Mouse (Mus musculus) gonadal fat pad, adult 2 months (tissue): ENCODE measurements around the gene Hao1. TPM values are rescaled to one million over a fixed set of nuclear protein-coding genes. Genes with fewer than 3 reads are reported as not detected.

ENCODE experiments used
- DNase-seq: peaks from one replicate; pipeline ENCODE4 v3.0.0-alpha.2; 2012; ENCODE audit warnings: low read depth
- polyA plus RNA-seq: library from polyadenylated mRNA; depleted of rRNA; stranded (reverse); fragments of >200 nt; gene quantifications from 2 replicates; pipeline ENCODE4 v1.2.3, GENCODE M21; 2012; rRNA removed

Hao1 gene
- polyA plus RNA-seq, 1 experiment: not detected

DNA sequence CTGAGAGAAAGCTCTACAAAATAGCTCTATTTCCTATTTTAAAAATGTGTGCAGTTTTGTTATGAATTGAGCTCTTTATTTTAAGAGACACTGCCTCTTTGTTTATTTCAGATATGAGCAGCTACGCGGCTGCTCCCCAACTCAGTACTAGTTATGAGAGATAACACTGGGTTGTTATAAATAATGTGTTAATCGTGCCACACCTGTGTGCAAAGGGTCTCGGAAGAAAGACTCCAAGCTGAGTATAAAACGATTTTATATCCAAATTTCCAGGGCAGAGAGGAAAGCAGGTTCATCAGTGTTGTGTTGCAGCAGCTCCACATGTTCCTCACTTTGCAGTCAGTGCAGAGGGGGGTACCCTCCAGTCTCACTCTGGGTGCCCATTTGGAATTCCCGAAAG lies 91.8 kb downstream of the Hao1 start:
- no peak for DNase-seq

DNA sequence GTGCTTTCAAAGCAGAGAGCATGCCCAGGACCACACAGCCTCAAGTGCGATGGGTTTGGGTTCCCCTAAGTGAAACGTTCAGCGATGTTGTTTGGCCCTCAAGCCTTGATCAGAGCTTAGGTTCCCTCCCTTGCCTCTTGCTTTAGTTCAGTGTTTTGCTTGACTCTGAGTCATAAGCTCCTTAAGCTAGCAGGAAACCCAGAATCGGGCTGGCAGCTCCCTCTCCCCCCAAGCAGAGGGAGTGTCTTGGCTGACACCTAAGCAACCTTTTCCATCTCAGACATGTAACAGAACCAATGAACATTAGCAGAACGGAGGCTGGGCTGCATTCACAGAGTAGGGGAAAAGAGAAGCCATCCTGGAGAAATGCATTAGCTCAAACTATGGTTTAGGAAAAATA lies 93.3 kb downstream of the Hao1 start:
- no peak for DNase-seq

DNA sequence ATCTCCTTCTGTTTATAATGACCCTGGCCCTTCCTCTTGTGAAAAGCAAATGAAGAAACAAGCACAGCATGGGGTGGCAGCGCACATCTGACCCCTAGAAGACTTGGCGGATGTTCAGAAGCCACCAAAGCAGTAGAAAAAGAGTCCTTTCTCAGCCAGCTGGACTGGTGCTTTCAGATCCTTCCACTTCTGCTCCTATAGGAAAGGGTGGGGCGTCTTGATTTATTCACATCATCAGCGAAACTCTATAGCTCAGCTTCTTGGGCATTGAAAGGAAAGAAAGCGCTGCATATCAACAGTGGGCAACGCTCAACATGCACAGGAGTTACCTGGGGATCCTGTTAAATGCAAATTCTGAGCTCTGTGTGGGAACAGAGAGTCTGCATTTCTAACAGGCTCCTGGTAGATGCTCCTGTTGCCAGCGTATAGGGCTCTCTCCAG lies 98.1 kb downstream of the Hao1 start:
- DNase-seq: no peak

DNA sequence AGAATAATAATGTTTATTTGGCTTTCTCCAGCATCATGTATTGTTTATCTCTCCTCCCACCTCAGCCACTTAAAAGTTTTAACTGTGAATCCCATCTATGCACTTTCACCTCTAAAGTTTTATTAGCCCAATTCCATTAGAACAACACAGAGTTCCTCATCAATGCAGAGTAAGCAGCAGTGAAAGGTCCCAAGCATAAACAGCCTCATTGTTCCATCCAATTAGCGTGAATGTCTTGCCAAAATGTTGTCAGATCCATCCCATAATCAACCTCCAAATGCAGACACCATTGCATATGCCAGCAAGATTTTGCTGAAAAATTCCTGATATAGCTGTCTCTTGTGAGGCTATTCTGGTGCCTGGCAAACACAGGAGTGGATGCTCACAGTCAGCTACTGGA lies 101.4 kb downstream of the Hao1 start:
- DNase-seq: no peak

DNA sequence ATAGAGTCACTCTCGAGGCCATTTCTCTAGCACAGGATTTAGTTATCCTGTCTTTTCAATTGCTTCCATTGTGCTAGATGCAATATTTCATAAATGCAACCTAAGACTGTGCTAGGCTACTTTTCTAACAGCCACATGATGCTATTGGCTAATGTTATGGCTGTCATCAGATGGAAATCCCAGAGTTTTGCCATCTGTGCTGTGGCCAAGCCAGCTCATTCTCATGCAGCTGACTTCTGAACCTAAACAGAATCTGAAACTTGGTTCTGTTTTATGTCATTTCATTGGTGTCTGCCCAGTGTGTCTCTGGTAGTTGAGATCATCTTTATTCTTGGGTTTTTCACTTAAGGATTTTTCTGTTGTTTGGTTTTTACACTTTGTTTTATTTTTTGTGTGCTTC lies 103.2 kb downstream of the Hao1 start:
- no peak for DNase-seq

Other genes starting within 250 kb of the Hao1 start
- gene Tmx4, start 89.8 kb upstream of the Hao1 start, polyA plus RNA-seq: 4.6 and 6.6 TPM in 2 replicates
- gene Plcb1, start 231.7 kb upstream of the Hao1 start, polyA plus RNA-seq: 3.6 and 4.3 TPM in 2 replicates